Mouse (Mus musculus) heart, postnatal 10 days (tissue): ENCODE measurements around the gene Mus81. TPM values are rescaled to one million over a fixed set of nuclear protein-coding genes. Genes with fewer than 3 reads are reported as not detected.

Experiments used
- DNase-seq, 2 experiments: peaks; one replicate each; pipeline ENCODE4 v3.0.0; 2021
- intact Hi-C: fragments of 180-260 bp; cut with DNase I; formaldehyde crosslinking; loops from one replicate; pipeline ENCODE4 v1.15.1; 2025
- total RNA-seq, 2 experiments: library from RNA; stranded (reverse); gene quantifications; 2 replicates each; pipeline ENCODE4 v1.2.3; 2021

Mus81 gene
- total RNA-seq = 10 to 100 TPM; 24.3 to 25.5 TPM

DNA sequence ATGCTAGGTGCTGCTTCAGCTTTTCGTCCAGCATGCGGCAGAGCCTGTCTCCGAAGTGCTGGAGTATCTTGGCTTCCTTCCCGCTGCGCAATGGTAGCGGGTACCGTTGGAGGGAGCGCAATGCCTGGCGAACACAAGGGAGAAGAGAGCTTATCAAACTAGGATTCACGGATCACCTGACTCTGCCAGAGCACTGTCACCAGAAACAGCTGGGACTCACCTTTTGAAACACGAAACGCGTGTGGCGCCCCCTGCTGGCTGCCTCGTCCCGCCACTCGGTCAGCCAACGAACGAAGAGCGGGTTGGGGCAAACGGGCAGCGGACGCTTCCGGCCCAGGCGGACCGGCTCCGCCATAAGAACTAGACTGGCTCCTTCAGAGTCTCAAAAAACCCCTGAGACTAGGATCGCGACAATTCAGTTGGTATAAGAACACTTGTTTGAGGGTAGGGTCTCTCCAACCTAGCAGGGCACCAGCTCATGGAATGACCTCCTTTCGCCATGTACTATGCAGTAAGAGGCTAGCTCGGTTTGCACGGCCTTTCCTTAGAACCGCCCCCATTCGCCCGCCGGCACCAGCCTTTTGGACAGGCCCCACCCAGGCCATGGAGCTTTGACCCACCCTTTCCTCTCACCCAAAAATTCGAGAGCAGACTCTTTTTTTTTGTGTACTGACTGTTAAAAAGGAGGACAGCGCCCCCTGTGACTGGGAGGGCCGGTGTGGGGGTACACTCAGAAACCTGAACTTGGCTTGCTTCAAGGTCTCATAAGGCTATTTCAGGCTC, at the start of gene Mus81:
TSS of gene Mus81 (minus strand) at position 635 of the 783 bp plus-strand sequence.
- DNase-seq = peak; percentile 97 to 99
- intact Hi-C loops = loop anchor here (1.0 to 5.0 kb wide), 4 partner anchors 23 to 121 kb away; partner anchors contain the start of genes Banf1 and Eif1ad

- DNase-seq = no peak
- intact Hi-C loops = no loop called here
Observed at GRCm38 (mm10) chr19:5532520-5532919, 44.3 kb upstream of the Mus81 start.

DNA sequence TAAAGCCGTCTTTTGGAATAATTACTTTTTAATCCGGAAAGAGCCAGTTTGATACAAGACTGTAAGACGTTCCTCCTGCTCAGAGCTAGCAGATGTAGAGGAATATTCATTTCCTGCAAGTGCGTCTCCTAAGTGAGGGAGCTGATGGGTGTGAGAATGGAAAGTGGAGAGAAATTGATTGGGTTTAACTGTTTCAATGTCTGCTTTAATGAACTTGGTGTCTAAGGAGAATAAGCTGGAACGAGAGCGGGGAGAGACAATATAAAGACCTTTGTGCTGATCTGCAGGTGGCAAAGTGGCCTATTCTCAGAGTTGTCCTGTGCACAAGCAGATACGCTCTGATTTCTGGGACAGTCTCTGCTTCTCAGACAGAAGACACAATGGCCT, 41.9 kb upstream of the Mus81 start:
- intact Hi-C loops = no loop called here
- no peak for DNase-seq

GRCm38 (mm10) chr19:5529325-5530137, 41.3 kb upstream of the Mus81 start:
- intact Hi-C loops = loop anchor here (1.0 to 10.0 kb wide), 3 partner anchors 39 to 355 kb away; partner anchors contain the start of gene Ap5b1
- peak; percentile 97 to 99 for DNase-seq

DNA sequence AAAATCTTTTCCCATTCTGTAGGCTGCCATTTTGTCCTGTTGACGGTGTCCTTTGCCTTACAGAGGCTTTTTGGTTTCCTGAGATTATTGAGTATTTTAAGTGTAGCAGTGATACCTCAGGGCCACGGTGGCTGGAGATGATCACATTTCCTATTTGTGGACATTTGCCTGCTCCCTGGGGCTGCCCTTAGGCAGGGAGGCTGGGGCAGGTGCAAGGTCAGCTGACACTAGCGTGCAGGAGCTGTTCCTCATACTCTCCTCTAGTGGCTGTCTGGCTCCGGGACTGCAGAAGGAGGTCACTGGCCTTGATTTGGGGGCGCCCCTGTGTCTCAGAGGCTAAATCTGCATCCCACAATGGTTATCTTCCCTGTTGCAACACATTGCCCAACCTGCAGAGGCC, 37.0 kb upstream of the Mus81 start:
- intact Hi-C loops = loop anchor here (10.0 kb wide), 1 partner anchor 360 kb away; no protein-coding TSS in a partner anchor
- no peak for DNase-seq

DNA sequence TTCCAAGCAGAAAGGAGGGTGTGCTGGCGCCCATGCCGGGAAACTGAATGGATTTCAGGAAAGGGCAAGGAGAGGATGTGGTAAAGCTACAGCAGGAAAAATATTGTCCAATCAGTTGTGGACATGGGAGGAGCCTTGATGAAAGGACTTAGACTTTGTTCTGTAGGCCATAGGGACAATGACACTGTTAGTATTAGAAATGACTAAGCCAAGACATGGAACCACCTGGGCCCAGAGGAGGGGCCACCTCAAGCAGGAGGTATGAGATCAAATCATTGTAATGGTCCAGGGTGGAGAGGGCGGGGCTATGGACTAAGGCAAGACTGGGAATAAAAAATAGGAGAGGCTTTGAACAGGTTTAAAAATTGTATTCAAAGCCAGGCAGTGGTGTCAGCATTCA, 30.5 kb upstream of the Mus81 start:
- intact Hi-C loops = no loop called here
- no peak for DNase-seq

DNA sequence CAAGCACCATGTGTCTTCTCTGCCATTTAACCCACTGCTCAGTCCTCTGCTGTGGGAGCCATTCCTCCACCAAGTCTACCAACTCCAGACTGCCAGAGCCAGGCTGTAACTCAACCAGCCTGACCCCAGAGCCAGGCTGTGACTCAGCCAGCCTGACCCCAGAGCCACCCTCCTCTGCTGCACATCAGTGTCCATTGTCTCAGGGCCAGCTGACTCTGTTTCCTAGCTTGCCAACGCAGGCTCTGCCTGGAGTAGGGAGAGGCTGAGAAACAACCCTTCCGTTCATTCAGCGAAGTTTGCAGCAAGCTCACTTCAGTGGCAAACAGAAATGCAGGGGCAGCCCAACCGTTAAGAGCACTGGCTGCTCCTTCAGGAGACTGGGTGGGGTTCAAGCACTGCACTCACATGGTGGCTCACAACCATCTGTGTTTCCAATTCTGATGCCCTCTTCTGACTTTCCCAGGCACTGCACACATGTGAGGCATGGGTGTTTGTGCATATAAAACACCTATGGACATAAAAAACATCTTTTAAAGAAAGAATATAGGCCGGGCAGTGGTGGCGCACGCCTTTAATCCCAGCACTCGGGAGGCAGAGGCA, 28.8 kb upstream of the Mus81 start:
- DNase-seq = no peak
- intact Hi-C loops = no loop called here

- no peak for DNase-seq
- intact Hi-C loops = no loop called here
Observed at GRCm38 (mm10) chr19:5515840-5516777, 27.9 kb upstream of the Mus81 start.

GRCm38 (mm10) chr19:5513005-5513349, 24.8 kb upstream of the Mus81 start:
- intact Hi-C loops = no loop called here
- DNase-seq = no peak

- no peak for DNase-seq
- intact Hi-C loops = no loop called here
Observed at GRCm38 (mm10) chr19:5512091-5513004, 24.1 kb upstream of the Mus81 start.

- no peak for DNase-seq
- intact Hi-C loops = no loop called here
Observed at GRCm38 (mm10) chr19:5511074-5511632, 23.0 kb upstream of the Mus81 start.

GRCm38 (mm10) chr19:5510031-5511026, 22.1 kb upstream of the Mus81 start, which contains the start of gene Snx32:
Snx32 (minus strand) TSS chr19:5510538.
- intact Hi-C loops = loop anchor here (1.0 kb wide), 1 partner anchor 19 kb away; no protein-coding TSS in a partner anchor
- peak; percentile 98 to 99 for DNase-seq

DNA sequence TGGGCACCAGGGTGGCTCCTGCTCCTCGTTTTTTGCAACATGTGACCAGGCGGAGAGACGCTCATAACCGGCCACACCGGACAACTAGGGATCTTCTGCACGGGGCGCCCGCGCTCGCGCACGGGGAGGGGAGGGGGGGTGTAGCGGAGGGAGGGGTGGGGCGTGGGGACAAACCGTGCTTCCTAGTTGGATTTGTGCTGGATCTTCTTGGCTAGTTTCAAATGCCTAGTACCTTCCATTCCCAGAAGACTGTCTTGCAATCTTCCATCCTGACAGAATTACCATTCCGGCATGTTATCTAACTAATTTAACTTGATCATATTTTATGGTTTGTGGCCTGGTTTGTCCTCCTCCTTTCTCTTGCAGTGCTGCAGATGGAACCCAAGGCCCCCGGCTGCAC, 15.5 kb upstream of the Mus81 start, which contains the start of gene 1700020D05Rik:
TSS of gene 1700020D05Rik (minus strand) at position 101 of the 400 bp plus-strand sequence.
- intact Hi-C loops = no loop called here

GRCm38 (mm10) chr19:5500330-5500875, 12.2 kb upstream of the Mus81 start:
- no peak for DNase-seq
- intact Hi-C loops = no loop called here

More for the DNA sequence above, 15.5 kb upstream of the Mus81 start, which contains the start of gene 1700020D05Rik:
- no peak for DNase-seq

GRCm38 (mm10) chr19:5496052-5496370, 7.8 kb upstream of the Mus81 start:
- DNase-seq = no peak
- intact Hi-C loops = no loop called here

GRCm38 (mm10) chr19:5495353-5496051, 7.3 kb upstream of the Mus81 start:
- intact Hi-C loops = no loop called here

GRCm38 (mm10) chr19:5494314-5494713, 6.1 kb upstream of the Mus81 start:
- DNase-seq = no peak
- intact Hi-C loops = no loop called here

More at GRCm38 (mm10) chr19:5495353-5496051, 7.3 kb upstream of the Mus81 start:
- DNase-seq = no peak
